Mouse (Mus musculus): Measurements from ENCODE around the gene Ascc3. TPM values are rescaled to one million over a fixed set of nuclear protein-coding genes. Genes with fewer than 3 reads are reported as not detected.

Gene Ascc3
- polyA plus RNA-seq, 1 experiment: 0.72 TPM

GRCm38 (mm10) chr10:50897530-50898471 is 305.3 kb downstream of the Ascc3 start:
- Histone ChIP-seq H3K36me3 (replicated peaks; ENCODE audit: low read length) (no peaks in the 10 kb centered on the region), H3K4me1 (peaks cover 56% of the 10 kb centered on the region), H3K4me3 (replicated peaks) (peak overlapping the region; percentile 81), H3K9me3 (peaks cover 9% of the 10 kb centered on the region), H3K27me3 (replicated peaks) (peaks cover 94% of the 10 kb centered on the region)
- TF ChIP-seq FLI1 (IDR thresholded peaks at IDR 0.05; ENCODE audit: low read length) (no peak), GATA1 (IDR thresholded peaks at IDR 0.05; ENCODE audit: borderline replicate concordance, low read length) (no peak)

GRCm38 (mm10) chr10:50898621-50899020 is 306.2 kb downstream of the Ascc3 start:
- Histone ChIP-seq H3K27me3 (replicated peaks) (peaks cover 94% of the 10 kb centered on the region), H3K4me1 (peaks cover 54% of the 10 kb centered on the region), H3K9me3 (peaks cover 12% of the 10 kb centered on the region), H3K36me3 (replicated peaks; ENCODE audit: low read length) (no peaks in the 10 kb centered on the region), H3K4me3 (replicated peaks) (no peak overlapping the region)
- TF ChIP-seq FLI1 (IDR thresholded peaks at IDR 0.05; ENCODE audit: low read length) (no peak), GATA1 (IDR thresholded peaks at IDR 0.05; ENCODE audit: borderline replicate concordance, low read length) (no peak)

GRCm38 (mm10) chr10:50899846-50900745 is 307.6 kb downstream of the Ascc3 start:
- H3K27me3 ChIP-seq (replicated peaks): peaks cover 94% of the 10 kb centered on the region
- no peak overlapping the region for H3K4me3 ChIP-seq (replicated peaks)
- H3K36me3 ChIP-seq (replicated peaks; ENCODE audit: low read length): no peaks in the 10 kb centered on the region
- H3K4me1 ChIP-seq: peaks cover 43% of the 10 kb centered on the region
- peaks cover 8% of the 10 kb centered on the region; the same call in 1 of the 2 replicates for H3K9me3 ChIP-seq
- TF ChIP-seq FLI1 (IDR thresholded peaks at IDR 0.05; ENCODE audit: low read length) (no peak), GATA1 (IDR thresholded peaks at IDR 0.05; ENCODE audit: borderline replicate concordance, low read length) (no peak)
